Mouse (Mus musculus) intestine, embryonic 14.5 days (tissue): Measurements from ENCODE around the gene Gna12. TPM values are rescaled to one million over a fixed set of nuclear protein-coding genes. Genes with fewer than 3 reads are reported as not detected.

Source experiments
- ATAC-seq: fragments of 200-750 bp; cut with Nextera tagmentation; replicated peaks from 2 replicates; pipeline ENCODE4 v1.8.0; 2017; ENCODE audit warnings: low read depth, moderate number of reproducible peaks, moderate TSS enrichment, moderate library complexity; ENCODE audit not compliant: low FRiP score, low TSS enrichment
- DNase-seq: peaks from one replicate; pipeline ENCODE4 v3.0.0-alpha.2; 2018; ENCODE audit warnings: low spot score
- H3K27ac ChIP-seq: fragments of 300-500 bp; sonication (generic); 2 replicates; pipeline ENCODE4 v1.5.1; 2014; ENCODE audit warnings: low read depth, mild to moderate bottlenecking, control low read depth
- H3K27me3 ChIP-seq: fragments of 300-500 bp; sonication (generic); replicated peaks from 2 replicates; pipeline ENCODE4 v1.6.1; 2014; ENCODE audit warnings: low read length, control low read depth; ENCODE audit not compliant: control insufficient read depth, insufficient read depth
- H3K36me3 ChIP-seq: fragments of 300-500 bp; sonication (generic); 2 replicates; pipeline ENCODE4 v1.6.1; 2014; ENCODE audit warnings: low read length, control low read depth; ENCODE audit not compliant: control insufficient read depth, insufficient read depth
- H3K4me1 ChIP-seq: fragments of 300-500 bp; sonication (generic); replicated peaks from 2 replicates; pipeline ENCODE4 v1.6.1; 2014; ENCODE audit warnings: low read length, control low read depth, mixed read lengths; ENCODE audit not compliant: control insufficient read depth, insufficient read depth
- H3K4me2 ChIP-seq: fragments of 300-500 bp; sonication (generic); 2 replicates; pipeline ENCODE4 v1.6.1; 2014; ENCODE audit warnings: low read length
- H3K4me3 ChIP-seq: fragments of 300-500 bp; sonication (generic); 2 replicates; pipeline ENCODE4 v1.5.1; 2014; ENCODE audit warnings: low read depth, low read length, control low read depth, mixed read lengths
- H3K9ac ChIP-seq: fragments of 300-500 bp; sonication (generic); 2 replicates; pipeline ENCODE4 v1.6.1; 2014; ENCODE audit warnings: mild to moderate bottlenecking, low read length
- H3K9me3 ChIP-seq: fragments of 300-500 bp; sonication (generic); 2 replicates; pipeline ENCODE4 v1.6.1; 2016; ENCODE audit warnings: low read length, control low read depth; ENCODE audit not compliant: control insufficient read depth
- WGBS: fragments of 180-500 bp; shearing (Covaris S2); extraction: QIAGEN DNeasy Blood & Tissue Kit; methylation state at CpG from one replicate; pipeline ENCODE4 v1.1.7; 2014; 5-methylcytosine and 5-hydroxymethylcytosine counted together
- polyA plus RNA-seq: library from polyadenylated mRNA; unstranded; fragments of >200 nt; fragmentation: Nextera tagmentation; extraction: Ambion mirVana; gene quantifications from 2 replicates; pipeline ENCODE4 v1.2.1, GENCODE M21; 2014

Gene Gna12
- polyA plus RNA-seq, 1 experiment from 2014 or later, result 17.7 TPM

- Histone ChIP-seq H3K27ac (no peak overlapping the region), H3K9me3 (no peaks in the 10 kb centered on the region), H3K4me2 (no peak overlapping the region), H3K9ac (no peak overlapping the region), H3K36me3 (peaks cover 24% of the 10 kb centered on the region), H3K27me3 (no peaks in the 10 kb centered on the region), H3K4me3 (no peak overlapping the region), H3K4me1 (no peaks in the 10 kb centered on the region)
- DNase-seq (no peak), ATAC-seq (no peak)
- 86% methylated on average over 3 of the region's 3 CpGs for WGBS
Observed at GRCm38 (mm10) chr5:140722121-140722520, 108.1 kb downstream of the Gna12 start.

GRCm38 (mm10) chr5:140720773-140721172, 109.5 kb downstream of the Gna12 start:
- no peak overlapping the region for H3K4me3 ChIP-seq
- no peak overlapping the region for H3K4me2 ChIP-seq
- peaks cover 38% of the 10 kb centered on the region for H3K36me3 ChIP-seq
- no peaks in the 10 kb centered on the region for H3K27me3 ChIP-seq
- DNase-seq (no peak), ATAC-seq (no peak)
- no peaks in the 10 kb centered on the region for H3K9me3 ChIP-seq
- WGBS, result 79% methylated on average over 7 of the region's 7 CpGs
- H3K4me1 ChIP-seq, result no peaks in the 10 kb centered on the region
- no peak overlapping the region for H3K9ac ChIP-seq
- H3K27ac ChIP-seq, result no peak overlapping the region

- 83% methylated on average over 5 of the region's 5 CpGs for WGBS
- Histone ChIP-seq H3K27ac (no peak overlapping the region), H3K4me2 (no peak overlapping the region), H3K36me3 (peaks cover 72% of the 10 kb centered on the region), H3K9ac (no peak overlapping the region), H3K4me1 (peaks cover under 1% of the 10 kb centered on the region), H3K27me3 (no peaks in the 10 kb centered on the region), H3K4me3 (no peak overlapping the region), H3K9me3 (no peaks in the 10 kb centered on the region)
- no peak for DNase-seq
- no peak for ATAC-seq
Observed at GRCm38 (mm10) chr5:140711040-140711439, 119.2 kb downstream of the Gna12 start.

- H3K9ac ChIP-seq, result no peak overlapping the region
- DNase-seq (no peak), ATAC-seq (no peak)
- H3K4me2 ChIP-seq, result no peak overlapping the region
- H3K9me3 ChIP-seq, result no peaks in the 10 kb centered on the region
- H3K27me3 ChIP-seq, result no peaks in the 10 kb centered on the region
- no peak overlapping the region for H3K4me3 ChIP-seq
- H3K36me3 ChIP-seq, result peaks cover 64% of the 10 kb centered on the region
- no peak overlapping the region for H3K27ac ChIP-seq
- 93% methylated on average over 6 of the region's 6 CpGs for WGBS
- peaks cover 7% of the 10 kb centered on the region for H3K4me1 ChIP-seq
Observed at GRCm38 (mm10) chr5:140710315-140710714, 119.9 kb downstream of the Gna12 start.

Other genes with a start within 250 kb of the Gna12 start
- 12.6 and 15.4 TPM in 2 replicates for gene Lfng, start 223.1 kb downstream of the Gna12 start, polyA plus RNA-seq
- 39.5 and 44.8 TPM in 2 replicates for gene Ttyh3, start 181.4 kb downstream of the Gna12 start, polyA plus RNA-seq
- 23.6 and 24.1 TPM in 2 replicates for gene Iqce, start 128.1 kb downstream of the Gna12 start, polyA plus RNA-seq
- 15.9 and 16.5 TPM in 2 replicates for gene Brat1, start 125.4 kb downstream of the Gna12 start, polyA plus RNA-seq
- gene Amz1, start 106.3 kb downstream of the Gna12 start, polyA plus RNA-seq, result 1.2 and 1.3 TPM in 2 replicates
- gene Card11, start 170.2 kb upstream of the Gna12 start, polyA plus RNA-seq, result 0.57 and 0.77 TPM in 2 replicates